Mouse (Mus musculus) ES-Bruce4 (cell line): Measurements from ENCODE around the gene Cul3.

ENCODE experiments used
- CTCF ChIP-seq: IDR thresholded peaks from one replicate; pipeline ENCODE4 v1.8.1; 2011; ENCODE audit warnings: low read depth, low read length
- EP300 ChIP-seq: IDR thresholded peaks from 2 replicates; pipeline ENCODE4 v1.6.1; 2011; ENCODE audit warnings: low read depth, low read length; ENCODE audit not compliant: insufficient read depth
- POLR2A ChIP-seq: IDR thresholded peaks from one replicate; pipeline ENCODE4 v1.8.1; 2011; ENCODE audit warnings: low read length; ENCODE audit not compliant: insufficient read depth

DNA sequence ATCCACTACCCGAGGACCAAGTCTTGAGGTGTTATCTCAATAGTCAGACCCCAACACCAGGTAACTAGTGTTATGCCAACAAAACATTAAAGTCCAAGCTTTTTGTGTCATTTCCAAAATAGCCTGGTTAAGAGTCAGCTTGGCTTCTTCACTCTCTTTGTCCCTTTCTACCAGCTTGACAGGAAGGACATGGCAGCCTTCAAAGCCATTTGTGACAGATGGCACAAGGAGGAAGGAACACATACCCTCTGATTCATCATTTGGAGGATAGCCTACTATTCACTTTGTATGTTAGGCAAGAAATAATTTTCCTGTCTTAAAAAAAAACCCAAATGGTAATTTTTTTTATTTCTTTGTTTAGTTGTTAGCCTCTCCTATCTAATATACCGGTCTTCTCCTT is 22.7 kb upstream of the Cul3 start:
- no peak for TF ChIP-seq POLR2A
- TF ChIP-seq CTCF: no peak
- no peak for TF ChIP-seq EP300
